Mouse (Mus musculus) heart, embryonic 13.5 days (tissue): ENCODE data around the gene Chst3. TPM values are rescaled to one million over a fixed set of nuclear protein-coding genes. Genes with fewer than 3 reads are reported as not detected.

ENCODE experiments used
- ATAC-seq: fragments of 200-750 bp; cut with Nextera tagmentation; 2 replicates; pipeline ENCODE4 v1.8.0; 2017; ENCODE audit warnings: moderate TSS enrichment; ENCODE audit not compliant: insufficient number of reproducible peaks, low FRiP score, low TSS enrichment; ENCODE audit errors: extremely low read depth
- H3K27ac ChIP-seq: fragments of 300-500 bp; sonication (generic); replicated peaks from 2 replicates; pipeline ENCODE4 v1.5.1; 2015; ENCODE audit warnings: moderate library complexity, mild to moderate bottlenecking, inconsistent platforms
- H3K27me3 ChIP-seq: fragments of 300-500 bp; sonication (generic); replicated peaks from 2 replicates; pipeline ENCODE4 v1.6.1; 2015; ENCODE audit warnings: mild to moderate bottlenecking, inconsistent platforms
- H3K36me3 ChIP-seq: fragments of 300-500 bp; sonication (generic); 2 replicates; pipeline ENCODE4 v1.6.1; 2015; ENCODE audit warnings: mild to moderate bottlenecking, inconsistent platforms
- H3K4me1 ChIP-seq: fragments of 300-500 bp; sonication (generic); 2 replicates; pipeline ENCODE4 v1.6.1; 2015; ENCODE audit warnings: inconsistent platforms
- H3K4me2 ChIP-seq: fragments of 300-500 bp; sonication (generic); 2 replicates; pipeline ENCODE4 v1.6.1; 2015; ENCODE audit warnings: inconsistent platforms, mild to moderate bottlenecking, moderate library complexity
- H3K4me3 ChIP-seq: fragments of 300-500 bp; sonication (generic); 2 replicates; pipeline ENCODE4 v1.5.1; 2015; ENCODE audit warnings: moderate library complexity, mild to moderate bottlenecking, inconsistent platforms
- H3K9ac ChIP-seq: fragments of 300-500 bp; sonication (generic); 2 replicates; pipeline ENCODE4 v1.6.1; 2015; ENCODE audit warnings: inconsistent platforms, mild to moderate bottlenecking, moderate library complexity
- H3K9me3 ChIP-seq: fragments of 300-500 bp; sonication (generic); 2 replicates; pipeline ENCODE4 v1.6.1; 2016; ENCODE audit warnings: inconsistent platforms
- WGBS: fragments of 180-500 bp; shearing (Covaris S2); methylation state at CpG from one replicate; pipeline ENCODE4 v1.1.7; 2015; ENCODE audit warnings: mixed read lengths; 5-methylcytosine and 5-hydroxymethylcytosine counted together
- polyA plus RNA-seq: library from polyadenylated mRNA; unstranded; fragments of >200 nt; fragmentation: Nextera tagmentation; extraction: Ambion mirVana; gene quantifications from 2 replicates; pipeline ENCODE4 v1.2.1, GENCODE M21; 2015

The Chst3 gene
- polyA plus RNA-seq, 1 experiment from 2014 or later, result 0.43 TPM

GRCm38 (mm10) chr10:60212589-60213379, 6.3 kb downstream of the Chst3 start:
- no peaks in the 10 kb centered on the region for H3K9me3 ChIP-seq
- ATAC-seq, result no peak
- 34% methylated on average over 11 of the region's 11 CpGs for WGBS
- peak overlapping the region; percentile 17; the same call in 1 of the 2 replicates for H3K27ac ChIP-seq
- no peak overlapping the region for H3K4me3 ChIP-seq
- peaks cover 54% of the 10 kb centered on the region for H3K27me3 ChIP-seq
- no peak overlapping the region for H3K4me2 ChIP-seq
- peaks cover 66% of the 10 kb centered on the region for H3K4me1 ChIP-seq
- peak overlapping the region; percentile 40; the same call in 1 of the 2 replicates for H3K9ac ChIP-seq
- no peaks in the 10 kb centered on the region for H3K36me3 ChIP-seq

- ATAC-seq, result no peak
- Histone ChIP-seq H3K4me3 (no peak overlapping the region), H3K36me3 (no peaks in the 10 kb centered on the region), H3K4me2 (no peak overlapping the region), H3K9ac (no peak overlapping the region), H3K27ac (0 out of 2 replicates have a peak overlapping the region, but pooled peaks have one; percentile 15), H3K9me3 (no peaks in the 10 kb centered on the region), H3K4me1 (peaks cover 74% of the 10 kb centered on the region), H3K27me3 (peaks cover 42% of the 10 kb centered on the region)
- 39% methylated on average over 8 of the region's 8 CpGs for WGBS
Observed at GRCm38 (mm10) chr10:60211501-60212005, 7.5 kb downstream of the Chst3 start.

GRCm38 (mm10) chr10:60210468-60210867, 8.6 kb downstream of the Chst3 start:
- no peak for ATAC-seq
- peaks cover 31% of the 10 kb centered on the region for H3K27me3 ChIP-seq
- no peaks in the 10 kb centered on the region for H3K36me3 ChIP-seq
- H3K27ac ChIP-seq, result no peak overlapping the region
- H3K4me3 ChIP-seq, result no peak overlapping the region
- H3K9ac ChIP-seq, result no peak overlapping the region
- 78% methylated on average over 2 of the region's 2 CpGs for WGBS
- no peaks in the 10 kb centered on the region for H3K9me3 ChIP-seq
- peaks cover 81% of the 10 kb centered on the region for H3K4me1 ChIP-seq
- H3K4me2 ChIP-seq, result no peak overlapping the region

- H3K27me3 ChIP-seq, result peaks cover 18% of the 10 kb centered on the region
- peak overlapping the region; percentile 65 for H3K27ac ChIP-seq
- H3K4me1 ChIP-seq, result peaks cover 78% of the 10 kb centered on the region
- H3K9me3 ChIP-seq, result no peaks in the 10 kb centered on the region
- H3K4me2 ChIP-seq, result no peak overlapping the region
- 35% methylated on average over 5 of the region's 5 CpGs for WGBS
- H3K36me3 ChIP-seq, result no peaks in the 10 kb centered on the region
- 0 out of 2 replicates have a peak overlapping the region, but pooled peaks have one; percentile 20 for H3K9ac ChIP-seq
- ATAC-seq, result no peak
- H3K4me3 ChIP-seq, result no peak overlapping the region
Observed at GRCm38 (mm10) chr10:60209237-60209636, 9.8 kb downstream of the Chst3 start.

GRCm38 (mm10) chr10:60207166-60207705, 11.8 kb downstream of the Chst3 start:
- Histone ChIP-seq H3K36me3 (no peaks in the 10 kb centered on the region), H3K4me2 (no peak overlapping the region), H3K27me3 (peaks cover 13% of the 10 kb centered on the region; the same call in 1 of the 2 replicates), H3K9ac (peak overlapping the region; percentile 47; the same call in 1 of the 2 replicates), H3K27ac (peak overlapping the region; percentile 77), H3K4me1 (peaks cover 74% of the 10 kb centered on the region), H3K9me3 (no peaks in the 10 kb centered on the region), H3K4me3 (no peak overlapping the region)
- ATAC-seq, result no peak
- WGBS, result 53% methylated on average over 8 of the region's 8 CpGs

- Histone ChIP-seq H3K27me3 (peaks cover 16% of the 10 kb centered on the region; the same call in 1 of the 2 replicates), H3K4me1 (peaks cover 59% of the 10 kb centered on the region), H3K4me2 (no peak overlapping the region), H3K9me3 (no peaks in the 10 kb centered on the region), H3K27ac (peak overlapping the region; percentile 77), H3K9ac (no peak overlapping the region), H3K4me3 (no peak overlapping the region), H3K36me3 (no peaks in the 10 kb centered on the region)
- 25% methylated on average over 9 of the region's 9 CpGs for WGBS
- no peak for ATAC-seq
Observed at GRCm38 (mm10) chr10:60205601-60206241, 13.3 kb downstream of the Chst3 start.

GRCm38 (mm10) chr10:60202785-60203184, 16.3 kb downstream of the Chst3 start:
- no peak for ATAC-seq
- 38% methylated on average over 5 of the region's 5 CpGs for WGBS
- Histone ChIP-seq H3K27me3 (peaks cover 20% of the 10 kb centered on the region; the same call in 1 of the 2 replicates), H3K36me3 (no peaks in the 10 kb centered on the region), H3K4me2 (no peak overlapping the region), H3K4me3 (no peak overlapping the region), H3K27ac (0 out of 2 replicates have a peak overlapping the region, but pooled peaks have one; percentile 25), H3K9me3 (no peaks in the 10 kb centered on the region), H3K9ac (no peak overlapping the region), H3K4me1 (peaks cover 36% of the 10 kb centered on the region)

- Histone ChIP-seq H3K27me3 (peaks cover 20% of the 10 kb centered on the region; the same call in 1 of the 2 replicates), H3K27ac (no peak overlapping the region), H3K4me3 (no peak overlapping the region), H3K9me3 (no peaks in the 10 kb centered on the region), H3K36me3 (no peaks in the 10 kb centered on the region), H3K4me1 (peaks cover 32% of the 10 kb centered on the region), H3K4me2 (no peak overlapping the region), H3K9ac (no peak overlapping the region)
- WGBS, result 60% methylated on average over 6 of the region's 6 CpGs
- no peak for ATAC-seq
Observed at GRCm38 (mm10) chr10:60200996-60201395, 18.1 kb downstream of the Chst3 start.

GRCm38 (mm10) chr10:60199378-60199777, 19.7 kb downstream of the Chst3 start:
- H3K9me3 ChIP-seq, result no peaks in the 10 kb centered on the region
- H3K27me3 ChIP-seq, result peaks cover 20% of the 10 kb centered on the region; the same call in 1 of the 2 replicates
- no peak overlapping the region for H3K27ac ChIP-seq
- ATAC-seq, result no peak
- WGBS, result 68% methylated on average over 6 of the region's 6 CpGs
- no peaks in the 10 kb centered on the region for H3K36me3 ChIP-seq
- no peak overlapping the region for H3K4me3 ChIP-seq
- H3K9ac ChIP-seq, result no peak overlapping the region
- H3K4me2 ChIP-seq, result no peak overlapping the region
- H3K4me1 ChIP-seq, result peaks cover 40% of the 10 kb centered on the region

GRCm38 (mm10) chr10:60197406-60197821, 21.6 kb downstream of the Chst3 start:
- H3K4me2 ChIP-seq, result no peak overlapping the region
- H3K36me3 ChIP-seq, result no peaks in the 10 kb centered on the region
- H3K4me1 ChIP-seq, result peaks cover 43% of the 10 kb centered on the region
- H3K27me3 ChIP-seq, result peaks cover 17% of the 10 kb centered on the region; the same call in 1 of the 2 replicates
- no peak overlapping the region for H3K27ac ChIP-seq
- H3K9ac ChIP-seq, result no peak overlapping the region
- no peak overlapping the region for H3K4me3 ChIP-seq
- ATAC-seq, result no peak
- 50% methylated on average over 10 of the region's 10 CpGs for WGBS
- H3K9me3 ChIP-seq, result no peaks in the 10 kb centered on the region

GRCm38 (mm10) chr10:60196971-60197370, 22.1 kb downstream of the Chst3 start:
- H3K36me3 ChIP-seq, result no peaks in the 10 kb centered on the region
- no peak overlapping the region for H3K4me3 ChIP-seq
- WGBS, result 60% methylated on average over 5 of the region's 5 CpGs
- ATAC-seq, result no peak
- H3K9me3 ChIP-seq, result no peaks in the 10 kb centered on the region
- no peak overlapping the region for H3K27ac ChIP-seq
- peaks cover 46% of the 10 kb centered on the region for H3K4me1 ChIP-seq
- H3K27me3 ChIP-seq, result peaks cover 20% of the 10 kb centered on the region; the same call in 1 of the 2 replicates
- H3K9ac ChIP-seq, result no peak overlapping the region
- H3K4me2 ChIP-seq, result no peak overlapping the region
